Mouse (Mus musculus): Measurements from ENCODE around the gene Pparg. TPM values are rescaled to one million over a fixed set of nuclear protein-coding genes. Genes with fewer than 3 reads are reported as not detected.

Gene Pparg
- total RNA-seq, 2 experiments from 2014 or later, result 11.4 to 12.5 TPM

DNA sequence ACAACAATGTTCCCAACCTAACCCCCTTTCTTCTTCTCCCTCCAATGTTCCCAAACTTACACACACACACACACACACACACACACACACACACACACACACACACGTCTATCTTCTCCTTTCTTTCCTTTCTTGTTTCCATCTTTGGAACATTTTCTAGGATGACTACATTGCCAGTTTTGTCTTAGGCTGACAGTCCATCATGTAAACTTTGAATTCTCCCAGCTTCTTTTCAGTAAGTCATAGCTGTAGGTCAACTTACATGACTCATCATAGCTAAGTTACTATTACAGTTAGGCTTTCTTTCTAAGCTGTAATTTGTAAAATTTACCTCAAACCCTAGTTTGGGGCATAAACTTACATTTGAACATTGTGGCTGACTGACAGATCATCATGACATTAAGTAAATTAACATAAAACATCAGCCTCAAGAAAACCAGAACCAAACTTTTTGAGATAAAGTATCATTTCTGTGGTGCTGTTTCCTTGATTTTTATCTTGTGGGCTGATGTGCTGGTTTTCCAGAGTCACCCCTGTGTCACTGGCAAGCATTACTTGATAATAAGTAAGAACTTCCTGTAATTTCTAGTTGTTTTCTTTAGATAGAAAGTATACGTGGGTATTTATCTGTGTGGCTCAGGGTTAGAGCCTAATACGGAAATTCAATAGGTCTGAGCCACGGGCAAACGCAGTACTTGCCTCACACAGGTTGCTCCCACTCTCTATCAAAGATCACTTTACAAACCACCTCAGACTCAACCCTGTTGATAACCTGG is 79.7 kb downstream of the Pparg start:
- no peak for DNase-seq
- intact Hi-C loops (cut with DNase I), result no loop called here

DNA sequence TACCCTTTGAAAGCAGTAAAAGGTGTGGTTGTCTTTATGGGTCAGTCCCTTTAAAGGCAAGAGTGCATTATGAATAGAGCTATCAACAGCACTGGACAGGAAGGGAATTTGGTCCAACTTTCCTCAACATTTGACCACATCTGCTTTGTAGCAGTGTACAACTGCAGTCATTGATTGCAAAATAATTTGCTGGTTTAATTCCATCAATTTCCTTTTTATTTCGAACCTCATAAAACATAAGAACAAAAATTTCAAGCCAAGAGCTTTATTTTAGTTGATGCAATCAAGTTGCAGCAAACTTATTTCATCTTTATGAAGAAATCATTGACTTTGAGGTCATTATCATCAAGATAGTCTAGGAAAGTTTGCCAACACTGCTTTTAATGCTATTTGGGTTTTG is 91.8 kb downstream of the Pparg start:
- intact Hi-C loops (cut with DNase I), result no loop called here
- DNase-seq, result no peak

DNA sequence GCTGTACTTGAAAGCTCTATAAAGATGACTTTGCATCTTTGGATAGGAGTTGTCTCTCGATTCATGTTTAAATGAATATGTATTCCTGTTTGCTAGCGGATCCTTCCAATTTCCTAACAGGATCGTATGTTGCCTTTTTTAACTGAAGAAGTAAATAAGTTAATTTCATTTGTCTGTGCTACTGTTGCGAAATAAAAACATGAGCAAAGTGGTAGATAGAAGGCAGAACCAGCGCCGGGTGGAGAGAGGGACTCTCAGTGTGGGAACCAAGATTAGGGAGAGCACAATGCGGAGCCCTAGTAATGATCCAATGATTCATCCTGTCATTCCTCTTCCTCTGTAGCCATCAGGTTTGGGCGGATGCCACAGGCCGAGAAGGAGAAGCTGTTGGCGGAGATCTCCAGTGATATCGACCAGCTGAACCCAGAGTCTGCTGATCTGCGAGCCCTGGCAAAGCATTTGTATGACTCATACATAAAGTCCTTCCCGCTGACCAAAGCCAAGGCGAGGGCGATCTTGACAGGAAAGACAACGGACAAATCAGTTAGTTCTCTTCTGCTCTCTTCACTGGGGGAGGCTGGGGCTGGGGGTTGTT is 102.1 kb downstream of the Pparg start:
- DNase-seq, result peak; percentile 68 to 80
- intact Hi-C loops (cut with DNase I), result no loop called here

DNA sequence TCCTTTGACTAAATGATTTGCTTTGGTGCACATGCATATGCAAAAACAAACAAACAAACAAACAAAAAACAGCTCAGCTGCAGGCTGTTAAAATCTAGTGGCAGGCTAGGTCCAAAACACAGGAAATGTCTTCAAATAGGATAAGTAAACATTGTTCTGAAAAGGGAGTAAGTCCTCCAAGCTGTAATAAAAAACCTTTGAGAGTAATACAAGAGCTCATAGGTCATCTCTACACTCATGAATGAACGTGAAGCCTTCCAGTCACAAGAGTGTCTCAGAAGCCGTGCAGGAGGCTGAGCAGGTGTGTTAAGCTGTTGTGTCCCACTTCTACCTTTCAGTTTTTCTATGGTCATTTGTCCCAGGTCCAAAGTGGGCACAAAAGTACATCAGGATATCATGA is 102.6 kb downstream of the Pparg start:
- intact Hi-C loops (cut with DNase I), result no loop called here
- no peak for DNase-seq

DNA sequence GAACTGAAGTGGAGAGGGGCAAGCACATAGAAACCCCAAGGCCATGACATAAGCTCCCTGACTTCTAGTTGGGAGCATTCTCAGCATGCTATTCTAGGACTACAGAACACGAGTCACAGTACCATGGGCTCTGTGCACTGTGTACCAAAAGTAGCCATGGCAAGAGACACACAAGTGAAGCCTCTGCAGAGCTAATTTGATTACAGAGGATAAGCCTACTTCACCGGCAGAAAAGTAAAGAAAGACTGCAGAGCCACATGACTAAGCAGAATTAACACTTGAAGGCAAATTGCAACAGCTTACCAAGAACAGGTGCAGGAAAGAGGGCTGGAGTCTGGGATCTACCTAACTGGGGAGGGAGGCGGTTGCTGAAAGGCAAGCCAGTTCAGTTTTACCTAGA is 103.9 kb downstream of the Pparg start:
- intact Hi-C loops (cut with DNase I), result no loop called here
- no peak for DNase-seq

DNA sequence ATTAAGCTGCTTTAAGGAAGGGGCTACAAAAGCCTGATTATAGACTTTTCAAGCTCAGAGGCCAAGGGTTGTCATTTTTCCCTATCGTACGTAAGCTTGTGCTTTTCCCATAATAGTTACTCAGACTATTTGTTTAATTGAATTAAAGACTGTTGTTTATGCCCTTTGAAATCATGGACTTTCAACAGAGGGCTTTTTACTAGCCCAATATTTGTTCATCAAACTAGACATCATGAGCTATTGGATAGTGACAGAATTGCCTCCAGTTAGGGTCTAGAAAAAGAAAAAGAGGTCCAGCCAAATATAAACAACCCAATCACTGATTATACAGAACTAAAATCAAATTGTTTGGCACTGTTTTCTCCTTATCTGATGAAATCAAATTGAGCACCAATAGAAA is 104.7 kb downstream of the Pparg start:
- DNase-seq, result no peak
- intact Hi-C loops (cut with DNase I), result no loop called here

DNA sequence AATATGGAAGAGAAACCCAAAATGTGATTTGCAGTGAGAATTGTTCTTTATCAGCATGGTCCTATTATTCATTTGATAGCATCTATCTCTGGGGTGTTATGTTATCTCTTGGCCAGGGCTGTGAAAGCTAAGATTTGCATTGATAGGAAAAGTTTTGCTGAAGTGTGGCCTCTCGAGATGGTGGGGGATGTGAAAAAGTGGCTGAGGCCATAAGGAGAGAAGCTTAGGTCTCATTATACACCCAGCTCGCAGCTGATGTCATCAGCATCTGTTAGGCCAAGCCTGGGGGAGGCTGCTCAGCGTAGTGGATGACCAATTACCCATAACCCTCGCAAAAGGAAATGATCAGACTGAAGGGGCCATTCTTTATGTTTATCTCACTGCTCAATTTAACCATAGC is 105.1 kb downstream of the Pparg start:
- intact Hi-C loops (cut with DNase I), result no loop called here
- DNase-seq, result no peak

DNA sequence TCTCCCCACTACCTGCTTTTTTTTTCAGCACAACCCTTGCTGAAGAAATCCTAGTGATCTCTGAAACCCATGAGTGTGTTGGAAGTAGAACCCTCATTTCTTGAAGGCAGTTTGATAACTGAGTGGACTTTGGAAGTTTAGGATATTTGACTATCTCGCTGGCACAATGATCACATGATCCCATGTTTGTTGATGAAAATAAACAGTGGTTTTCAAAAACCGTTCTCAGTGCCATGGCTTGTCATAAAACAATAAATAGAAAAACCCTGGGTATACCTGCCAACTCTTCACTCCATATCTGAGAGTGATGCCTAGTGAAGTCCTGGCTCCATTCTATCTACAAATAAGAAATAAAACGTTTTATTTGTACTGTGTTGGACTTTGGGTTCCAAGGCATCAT is 105.8 kb downstream of the Pparg start:
- intact Hi-C loops (cut with DNase I), result no loop called here
- no peak for DNase-seq

DNA sequence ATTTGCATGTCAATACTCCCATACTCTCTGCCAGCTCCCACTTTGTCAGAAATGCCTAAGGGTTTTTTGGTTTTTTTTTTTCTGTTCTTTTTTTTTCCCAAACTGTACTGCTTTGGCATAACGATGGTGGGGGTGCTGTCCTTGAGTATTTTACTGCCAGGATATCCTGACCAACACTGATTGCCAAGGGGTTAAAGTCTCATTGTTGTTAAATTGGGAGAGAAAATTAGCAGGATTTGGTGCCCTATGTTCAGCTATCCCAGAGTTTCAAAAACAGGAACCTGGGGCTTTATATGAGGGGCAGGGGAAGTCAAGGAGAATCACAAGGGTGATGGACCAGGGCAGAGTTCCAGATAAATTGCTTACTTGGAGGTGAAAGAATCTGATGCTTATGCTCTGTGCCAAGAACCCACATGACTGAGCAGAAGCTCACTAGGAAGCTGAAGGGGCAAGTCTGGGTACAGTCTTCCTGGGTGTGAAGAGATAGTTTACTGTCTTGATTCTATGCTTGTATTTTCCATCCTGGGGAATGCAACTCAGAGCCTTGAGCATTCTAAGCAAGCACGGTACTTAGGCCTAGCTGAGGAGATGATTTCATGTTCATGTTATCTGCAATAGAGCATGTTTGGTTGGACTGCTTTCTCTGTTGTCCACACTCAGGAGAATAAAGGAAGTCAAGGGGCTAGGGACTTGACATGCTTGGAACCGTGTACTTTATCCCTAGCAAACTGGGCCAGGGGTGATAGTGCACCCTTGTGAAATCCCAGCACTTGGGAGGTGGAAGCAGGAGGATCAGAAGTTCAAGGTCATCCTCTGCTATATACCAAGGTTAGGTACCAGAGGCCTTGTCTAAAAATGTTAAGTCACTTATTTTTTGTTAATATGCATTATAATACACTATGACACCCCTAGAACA is 109.2 kb downstream of the Pparg start:
- intact Hi-C loops (cut with DNase I), result no loop called here
- no peak for DNase-seq

DNA sequence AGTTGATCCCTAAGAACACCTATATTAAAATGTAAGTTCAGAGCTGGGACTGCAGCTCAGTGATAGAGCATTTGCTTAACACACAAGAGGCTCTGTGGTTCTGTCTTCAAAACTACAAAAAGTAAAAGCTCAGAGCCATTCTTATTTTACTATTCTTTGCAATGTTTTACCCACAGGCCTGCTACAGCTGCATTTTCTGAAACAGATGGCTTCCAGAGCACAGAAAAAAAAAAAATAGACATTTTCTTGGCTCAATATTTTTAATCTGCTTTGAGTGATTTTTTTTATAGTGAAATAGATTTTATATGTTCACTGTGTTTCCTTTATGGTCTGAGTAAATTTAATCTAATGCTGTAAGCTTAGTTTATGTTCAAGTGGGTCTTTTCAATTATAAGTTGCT is 111.2 kb downstream of the Pparg start:
- no peak for DNase-seq
- intact Hi-C loops (cut with DNase I), result no loop called here

DNA sequence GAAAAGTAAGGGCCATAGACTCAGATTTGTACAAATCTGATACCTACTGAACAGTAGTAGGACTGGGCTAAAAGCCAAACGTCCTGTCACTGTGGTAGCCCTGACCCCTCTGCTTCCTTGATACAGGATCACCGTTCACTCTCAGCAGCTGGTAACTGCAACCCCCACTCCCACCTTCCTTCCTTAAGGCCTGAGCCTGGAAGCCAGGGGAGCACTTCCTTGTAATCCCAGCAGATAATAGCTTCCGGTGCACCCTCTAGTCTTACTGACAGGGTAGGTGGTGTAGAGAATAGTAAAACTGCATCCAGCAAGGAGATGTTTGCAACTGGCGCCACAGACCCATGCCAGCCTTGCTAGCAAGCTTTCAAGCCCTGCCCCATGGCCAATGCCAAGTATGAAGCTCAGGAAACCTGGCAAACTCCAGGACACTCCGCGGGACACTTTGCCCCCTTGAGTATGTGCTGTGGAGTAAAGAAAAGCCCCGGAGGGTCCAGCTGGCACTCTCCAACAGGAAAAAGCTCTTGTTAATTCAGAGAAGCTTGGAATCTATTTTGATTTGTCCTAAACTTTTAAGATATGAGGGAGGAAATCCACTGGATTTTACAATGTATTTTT is 116.4 kb downstream of the Pparg start:
- DNase-seq, result no peak
- intact Hi-C loops (cut with DNase I), result no loop called here

DNA sequence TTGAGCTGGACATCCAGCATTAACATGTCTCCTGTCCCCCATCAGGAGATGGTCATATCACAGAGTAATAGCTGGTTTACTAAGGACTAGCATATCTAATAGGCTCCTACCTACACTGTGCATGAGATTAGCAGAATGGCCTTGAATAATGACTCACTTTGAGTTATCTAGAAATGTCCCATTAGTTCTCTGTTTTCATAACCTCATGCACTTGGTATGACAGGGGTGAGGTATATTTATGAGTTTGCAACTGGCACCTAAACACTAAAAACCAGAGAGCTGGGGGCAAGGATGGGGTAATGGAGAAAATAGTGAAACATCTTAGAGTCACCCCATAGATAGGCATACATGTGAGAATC is 119.2 kb downstream of the Pparg start:
- intact Hi-C loops (cut with DNase I), result no loop called here
- DNase-seq, result no peak

DNA sequence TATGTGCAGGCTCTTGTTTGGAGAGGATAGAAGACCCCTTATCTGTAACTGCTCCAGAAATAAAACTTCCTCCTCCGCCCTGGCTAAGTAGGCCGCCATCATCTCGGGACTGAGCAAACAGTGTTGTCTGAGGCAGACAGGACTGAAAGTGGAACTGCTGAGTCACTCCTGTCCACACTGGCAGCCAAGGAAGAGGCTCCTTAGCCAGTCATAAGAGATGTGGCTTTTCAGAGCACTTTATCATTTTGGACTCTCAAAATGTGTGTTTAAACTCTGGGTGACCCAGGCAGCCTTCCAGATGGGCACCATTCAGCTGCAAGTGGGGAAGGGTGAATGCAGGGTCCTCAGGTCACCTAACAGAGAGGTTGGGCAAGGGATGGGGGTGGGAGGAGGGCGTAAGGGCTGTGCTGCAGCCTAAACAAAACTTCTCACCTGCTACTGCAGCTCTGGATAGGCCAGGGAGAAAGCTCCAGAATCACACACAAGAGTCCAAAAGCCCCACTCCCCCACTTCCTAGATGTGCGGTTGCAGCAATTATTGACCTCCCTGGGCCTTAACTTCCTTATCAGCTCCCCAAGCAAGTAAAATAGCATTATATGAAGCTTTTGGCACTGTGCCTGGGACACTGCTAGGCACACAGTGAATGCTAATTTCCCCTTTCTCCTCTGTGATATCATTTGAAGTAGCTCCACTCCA is 119.7 kb downstream of the Pparg start:
- intact Hi-C loops (cut with DNase I), result no loop called here
- peak; percentile 56 to 59 for DNase-seq

DNA sequence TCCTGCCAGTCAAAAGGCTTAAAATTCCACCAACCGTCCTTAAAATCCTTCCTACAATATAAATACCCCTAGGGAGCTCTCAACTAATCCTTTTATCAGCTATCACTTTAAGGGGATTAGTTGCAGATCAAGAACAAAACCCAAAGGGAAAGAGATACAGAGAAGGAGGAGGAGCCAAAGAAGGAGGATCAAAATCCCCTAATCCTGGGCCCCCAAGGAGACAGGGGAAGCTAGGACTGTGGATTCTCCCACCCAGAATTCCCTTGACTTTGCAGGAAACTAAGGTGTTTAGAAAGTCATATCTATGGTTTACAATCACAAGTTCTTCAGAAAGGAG is 120.2 kb downstream of the Pparg start:
- DNase-seq, result no peak
- intact Hi-C loops (cut with DNase I), result no loop called here

DNA sequence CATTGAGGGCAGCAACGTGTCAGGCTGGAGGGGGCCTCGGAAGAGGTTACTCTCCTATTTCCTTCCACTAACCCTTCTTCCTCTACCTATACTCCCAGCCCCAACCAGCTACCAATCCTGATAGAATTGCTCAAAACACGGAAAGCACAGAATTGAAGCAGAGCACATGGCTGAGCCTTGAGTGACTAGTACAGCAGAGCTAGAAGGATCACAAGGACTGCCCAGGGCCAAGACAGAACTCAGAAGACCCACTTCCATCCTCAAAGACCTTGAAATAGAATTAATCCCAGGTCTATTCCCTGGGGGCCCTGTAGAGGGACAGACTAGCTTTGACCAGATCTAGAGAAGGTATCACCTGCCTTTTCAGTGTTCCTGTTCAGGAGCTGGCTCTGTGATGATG is 120.9 kb downstream of the Pparg start:
- no peak for DNase-seq
- intact Hi-C loops (cut with DNase I), result no loop called here

DNA sequence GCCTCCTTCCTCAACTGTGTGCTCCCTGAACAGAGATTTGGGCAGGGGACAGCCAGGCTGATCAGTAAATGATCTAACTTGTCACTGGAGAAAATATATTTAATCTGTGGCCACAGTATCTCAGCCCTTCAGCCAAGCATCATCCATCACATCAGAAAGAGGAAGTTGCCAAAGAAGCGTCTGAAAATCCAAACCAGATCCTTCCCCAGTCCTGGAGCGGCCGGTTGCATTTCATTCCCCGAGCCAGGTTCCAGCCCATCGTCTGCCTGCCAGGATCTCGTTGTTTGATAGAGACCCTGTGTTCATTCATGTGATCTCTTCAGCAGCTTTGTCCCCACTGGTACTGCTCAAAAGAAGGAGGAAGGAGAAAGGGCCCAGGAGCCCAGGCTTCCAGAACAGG is 124.9 kb downstream of the Pparg start:
- intact Hi-C loops (cut with DNase I), result no loop called here
- DNase-seq, result no peak

DNA sequence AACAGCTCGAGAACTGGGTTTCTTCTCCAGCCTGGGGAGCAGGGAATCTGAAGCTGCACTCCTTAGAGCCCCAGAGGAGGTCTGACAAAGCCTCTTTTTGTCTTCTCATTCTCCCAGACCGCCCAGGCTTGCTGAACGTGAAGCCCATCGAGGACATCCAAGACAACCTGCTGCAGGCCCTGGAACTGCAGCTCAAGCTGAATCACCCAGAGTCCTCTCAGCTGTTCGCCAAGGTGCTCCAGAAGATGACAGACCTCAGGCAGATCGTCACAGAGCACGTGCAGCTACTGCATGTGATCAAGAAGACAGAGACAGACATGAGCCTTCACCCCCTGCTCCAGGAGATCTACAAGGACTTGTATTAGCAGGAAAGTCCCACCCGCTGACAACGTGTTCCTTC is 129.1 kb downstream of the Pparg start:
- intact Hi-C loops (cut with DNase I), result no loop called here
- DNase-seq, result no peak

DNA sequence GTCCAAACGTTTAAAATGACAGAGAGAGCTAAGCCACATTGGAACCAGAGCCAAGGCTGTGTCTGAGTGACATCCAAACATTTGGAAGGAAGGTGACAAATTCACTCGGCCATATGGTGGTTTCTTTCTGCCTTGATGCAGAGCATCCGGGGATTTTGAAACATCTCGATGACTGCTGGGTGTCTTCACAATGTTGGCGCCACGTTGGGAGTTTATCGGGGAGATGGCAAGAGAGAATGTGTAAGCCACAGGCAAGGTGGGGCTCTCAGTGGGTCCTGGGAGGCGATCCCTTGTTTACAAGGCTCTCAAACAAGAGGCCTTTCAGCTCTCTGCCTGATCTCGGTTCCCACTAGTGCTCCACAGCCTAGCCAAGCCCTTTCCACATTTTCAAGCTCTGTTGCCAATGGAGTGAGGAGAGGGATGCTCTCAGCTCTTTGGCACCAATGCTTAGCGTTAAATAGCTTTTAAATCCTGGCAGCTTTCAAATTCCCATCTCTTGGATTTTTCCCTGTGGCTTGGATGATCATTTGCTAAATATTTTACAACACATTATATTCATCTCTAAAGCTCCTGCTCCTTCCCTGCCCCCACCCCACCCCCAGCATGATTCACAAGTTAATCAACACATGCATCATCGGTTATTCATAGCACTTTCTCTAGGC is 132.3 kb downstream of the Pparg start:
- no peak for DNase-seq
- intact Hi-C loops (cut with DNase I), result no loop called here

DNA sequence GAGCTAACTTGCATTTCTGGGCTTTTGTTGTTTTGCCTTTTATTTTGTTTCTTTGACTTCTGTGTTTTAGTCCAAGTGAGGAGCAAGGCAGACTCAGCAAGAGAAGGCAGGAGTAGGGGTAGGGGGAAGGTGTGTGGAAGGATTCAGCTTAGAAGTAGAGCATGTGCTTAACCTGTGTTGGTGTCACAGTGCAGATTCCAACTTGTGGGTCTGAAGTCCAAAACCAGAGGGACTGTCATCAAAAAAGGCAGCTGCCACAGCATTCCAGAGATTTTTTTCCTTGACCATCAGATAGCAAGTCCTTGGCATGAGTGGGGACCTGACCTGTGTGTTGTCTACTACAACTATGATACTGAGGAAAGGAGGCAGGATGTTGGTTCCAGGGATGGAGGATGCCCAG is 133.1 kb downstream of the Pparg start:
- intact Hi-C loops (cut with DNase I), result no loop called here

DNA sequence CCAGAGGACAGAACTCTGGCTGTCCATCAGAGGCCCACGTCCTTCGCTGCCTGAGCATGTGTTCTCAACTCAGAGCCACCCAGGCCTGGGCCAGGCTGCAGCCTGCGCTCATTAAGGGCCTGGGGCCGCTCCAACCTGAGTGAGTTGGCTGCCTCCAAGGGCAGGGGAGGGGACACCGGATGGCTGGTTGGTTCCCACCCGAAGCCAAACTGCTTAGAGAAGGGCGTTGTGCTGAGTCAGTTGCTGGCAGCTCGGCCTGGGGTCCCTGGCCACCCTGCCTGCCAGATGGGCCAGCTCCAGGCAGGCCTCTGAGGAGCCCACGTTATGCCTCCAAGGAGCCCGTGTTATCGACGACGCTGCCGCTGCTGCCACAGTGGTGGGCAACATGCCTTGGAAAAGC is 138.8 kb downstream of the Pparg start:
- intact Hi-C loops (cut with DNase I), result no loop called here

More for the DNA sequence above, 133.1 kb downstream of the Pparg start:
- no peak for DNase-seq

More for the DNA sequence above, 138.8 kb downstream of the Pparg start:
- peak; percentile 62 to 64 for DNase-seq

Data from heart, postnatal 36 days (tissue).